Mouse (Mus musculus) intestine, embryonic 14.5 days (tissue): Measurements from ENCODE around the gene Sapcd1. TPM values are rescaled to one million over a fixed set of nuclear protein-coding genes. Genes with fewer than 3 reads are reported as not detected.
"Not testable (repeated sequence)": the region's sequence is repeated elsewhere in the genome, so short reads cannot be mapped to it uniquely, and the experiment has no call there.

Experiments
- ATAC-seq: fragments of 200-750 bp; cut with Nextera tagmentation; replicated peaks from 2 replicates; pipeline ENCODE4 v1.8.0; 2017; ENCODE audit warnings: low read depth, moderate number of reproducible peaks, moderate TSS enrichment, moderate library complexity; ENCODE audit not compliant: low FRiP score, low TSS enrichment
- DNase-seq: peaks from one replicate; pipeline ENCODE4 v3.0.0-alpha.2; 2018; ENCODE audit warnings: low spot score
- H3K27ac ChIP-seq: fragments of 300-500 bp; sonication (generic); 2 replicates; pipeline ENCODE4 v1.5.1; 2014; ENCODE audit warnings: low read depth, mild to moderate bottlenecking, control low read depth
- H3K27me3 ChIP-seq: fragments of 300-500 bp; sonication (generic); replicated peaks from 2 replicates; pipeline ENCODE4 v1.6.1; 2014; ENCODE audit warnings: low read length, control low read depth; ENCODE audit not compliant: control insufficient read depth, insufficient read depth
- H3K36me3 ChIP-seq: fragments of 300-500 bp; sonication (generic); 2 replicates; pipeline ENCODE4 v1.6.1; 2014; ENCODE audit warnings: low read length, control low read depth; ENCODE audit not compliant: control insufficient read depth, insufficient read depth
- H3K4me1 ChIP-seq: fragments of 300-500 bp; sonication (generic); replicated peaks from 2 replicates; pipeline ENCODE4 v1.6.1; 2014; ENCODE audit warnings: low read length, control low read depth, mixed read lengths; ENCODE audit not compliant: control insufficient read depth, insufficient read depth
- H3K4me2 ChIP-seq: fragments of 300-500 bp; sonication (generic); 2 replicates; pipeline ENCODE4 v1.6.1; 2014; ENCODE audit warnings: low read length
- H3K4me3 ChIP-seq: fragments of 300-500 bp; sonication (generic); 2 replicates; pipeline ENCODE4 v1.5.1; 2014; ENCODE audit warnings: low read depth, low read length, control low read depth, mixed read lengths
- H3K9ac ChIP-seq: fragments of 300-500 bp; sonication (generic); 2 replicates; pipeline ENCODE4 v1.6.1; 2014; ENCODE audit warnings: mild to moderate bottlenecking, low read length
- H3K9me3 ChIP-seq: fragments of 300-500 bp; sonication (generic); 2 replicates; pipeline ENCODE4 v1.6.1; 2016; ENCODE audit warnings: low read length, control low read depth; ENCODE audit not compliant: control insufficient read depth
- WGBS: fragments of 180-500 bp; shearing (Covaris S2); extraction: QIAGEN DNeasy Blood & Tissue Kit; methylation state at CpG from one replicate; pipeline ENCODE4 v1.1.7; 2014; 5-methylcytosine and 5-hydroxymethylcytosine counted together
- polyA plus RNA-seq: library from polyadenylated mRNA; unstranded; fragments of >200 nt; fragmentation: Nextera tagmentation; extraction: Ambion mirVana; gene quantifications from 2 replicates; pipeline ENCODE4 v1.2.1, GENCODE M21; 2014

The Sapcd1 gene
- polyA plus RNA-seq, 1 experiment from 2014 or later = 20.7 TPM

GRCm38 (mm10) chr17:35043794-35044193, 16.0 kb upstream of the Sapcd1 start:
- Histone ChIP-seq H3K4me1 (peaks cover 30% of the 10 kb centered on the region), H3K27ac (no peak overlapping the region), H3K9me3 (no peaks in the 10 kb centered on the region), H3K27me3 (no peaks in the 10 kb centered on the region), H3K36me3 (no peaks in the 10 kb centered on the region), H3K9ac (no peak overlapping the region), H3K4me3 (no peak overlapping the region), H3K4me2 (no peak overlapping the region)
- DNase-seq = no peak
- no peak for ATAC-seq
- WGBS = 83% methylated on average over 4 of the region's 4 CpGs

DNA sequence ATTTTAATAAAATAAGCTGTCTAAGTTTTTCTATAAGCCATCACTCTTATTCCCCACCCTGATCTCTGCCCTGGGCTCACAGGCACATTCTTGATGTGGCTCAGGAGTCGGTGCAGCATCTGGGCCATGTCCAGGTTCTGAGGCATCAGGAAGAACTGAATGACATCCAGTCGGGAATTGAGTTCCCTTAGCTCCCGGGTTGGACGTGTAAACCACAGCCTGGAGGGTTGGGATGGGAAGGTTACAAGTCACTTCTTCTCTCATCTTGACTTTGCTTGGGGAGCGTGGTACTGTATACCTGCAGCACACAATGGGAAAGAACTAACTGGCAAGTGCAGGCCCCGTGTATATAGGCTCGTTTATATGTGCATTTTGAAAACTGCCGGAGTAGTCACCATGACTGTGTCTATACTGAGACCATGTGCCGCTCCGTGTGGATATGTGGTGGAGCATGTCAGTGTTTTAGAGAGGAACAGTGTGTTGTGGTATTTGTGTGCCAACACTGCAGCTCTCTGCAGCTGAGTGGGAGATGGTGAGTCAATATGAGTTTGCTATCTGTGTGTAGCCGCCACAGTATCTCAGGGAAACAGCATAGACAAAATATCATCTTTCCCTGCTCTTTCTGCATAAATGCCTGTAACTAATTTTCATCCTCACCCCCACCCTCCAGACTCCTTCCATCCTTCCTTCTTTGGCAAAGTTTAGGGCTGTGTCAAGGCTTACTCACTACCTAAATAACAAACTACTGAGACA, 11.5 kb upstream of the Sapcd1 start:
- H3K4me2 ChIP-seq = no peak overlapping the region
- H3K27ac ChIP-seq = no peak overlapping the region
- H3K36me3 ChIP-seq = no peaks in the 10 kb centered on the region
- WGBS = 82% methylated on average over 11 of the region's 11 CpGs
- H3K27me3 ChIP-seq = no peaks in the 10 kb centered on the region
- no peak overlapping the region for H3K9ac ChIP-seq
- no peaks in the 10 kb centered on the region for H3K9me3 ChIP-seq
- no peak overlapping the region for H3K4me3 ChIP-seq
- H3K4me1 ChIP-seq = no peaks in the 10 kb centered on the region
- DNase-seq (no peak), ATAC-seq (no peak)

DNA sequence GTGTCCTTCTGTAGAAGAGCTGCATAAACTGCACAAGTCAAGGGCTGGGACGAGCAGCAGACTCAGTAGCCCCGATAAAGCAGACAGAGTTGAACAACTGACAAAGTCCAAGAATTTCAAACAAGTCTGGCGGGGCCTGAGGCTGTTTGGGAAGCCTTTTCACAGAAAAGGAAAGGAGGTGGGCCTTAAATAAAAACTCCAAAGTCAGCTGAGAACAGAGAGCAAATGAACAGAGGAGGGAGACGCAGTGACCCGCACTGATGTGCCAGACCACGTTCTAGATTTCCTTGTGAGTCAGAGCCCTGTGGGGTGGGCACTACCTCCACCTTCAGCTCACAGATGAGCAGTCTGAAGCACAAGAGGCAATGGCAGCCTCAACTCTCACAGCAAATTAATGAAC, 7.1 kb upstream of the Sapcd1 start:
- ATAC-seq (no peak), DNase-seq (no peak)
- Histone ChIP-seq H3K4me1 (no peaks in the 10 kb centered on the region), H3K36me3 (no peaks in the 10 kb centered on the region), H3K27me3 (no peaks in the 10 kb centered on the region), H3K9me3 (no peaks in the 10 kb centered on the region), H3K9ac (no peak overlapping the region), H3K4me2 (no peak overlapping the region), H3K27ac (no peak overlapping the region), H3K4me3 (no peak overlapping the region)
- 62% methylated on average over 6 of the region's 6 CpGs for WGBS

GRCm38 (mm10) chr17:35033703-35034102, 5.9 kb upstream of the Sapcd1 start:
- H3K4me1 ChIP-seq, H3K4me2 ChIP-seq, ATAC-seq, H3K4me3 ChIP-seq, DNase-seq, H3K27me3 ChIP-seq, H3K9me3 ChIP-seq, H3K9ac ChIP-seq, H3K36me3 ChIP-seq, H3K27ac ChIP-seq: not testable (repeated sequence)
- 79% methylated on average over 1 of the region's 1 CpGs for whole genome bisulfite sequencing

DNA sequence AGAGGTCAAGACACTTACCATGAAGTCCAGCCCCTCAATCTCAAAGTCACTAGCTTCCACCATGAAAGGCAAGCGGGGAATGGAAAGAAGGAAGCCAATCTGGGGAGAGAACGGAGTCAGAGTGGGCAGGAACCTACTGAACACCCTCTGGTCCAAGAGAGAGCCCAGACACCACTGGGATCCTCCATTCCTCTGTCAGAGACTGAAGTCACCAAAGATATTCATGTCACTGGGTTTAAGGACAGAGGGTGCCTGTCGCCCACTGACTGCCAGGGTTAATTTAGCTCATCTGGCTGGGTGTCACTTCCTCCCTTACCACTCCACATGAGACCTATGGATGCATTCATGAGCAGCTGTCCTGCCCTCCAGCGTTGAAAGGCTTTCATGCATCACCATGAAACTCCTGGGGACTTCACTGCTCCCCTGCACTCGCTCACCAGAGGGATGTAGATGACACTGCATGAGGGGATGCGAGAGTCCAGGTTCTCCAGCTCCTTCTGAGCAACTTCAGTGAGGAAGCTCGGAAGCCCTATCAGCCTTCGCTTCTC, 4.6 kb upstream of the Sapcd1 start:
- H3K4me3 ChIP-seq = no peak overlapping the region
- no peaks in the 10 kb centered on the region for H3K36me3 ChIP-seq
- peaks cover 7% of the 10 kb centered on the region; the same call in 1 of the 2 replicates for H3K4me1 ChIP-seq
- H3K9ac ChIP-seq = no peak overlapping the region
- H3K4me2 ChIP-seq = no peak overlapping the region
- WGBS = 67% methylated on average over 8 of the region's 8 CpGs
- no peaks in the 10 kb centered on the region for H3K27me3 ChIP-seq
- no peak for DNase-seq
- no peak for ATAC-seq
- H3K9me3 ChIP-seq = no peaks in the 10 kb centered on the region
- no peak overlapping the region for H3K27ac ChIP-seq

DNA sequence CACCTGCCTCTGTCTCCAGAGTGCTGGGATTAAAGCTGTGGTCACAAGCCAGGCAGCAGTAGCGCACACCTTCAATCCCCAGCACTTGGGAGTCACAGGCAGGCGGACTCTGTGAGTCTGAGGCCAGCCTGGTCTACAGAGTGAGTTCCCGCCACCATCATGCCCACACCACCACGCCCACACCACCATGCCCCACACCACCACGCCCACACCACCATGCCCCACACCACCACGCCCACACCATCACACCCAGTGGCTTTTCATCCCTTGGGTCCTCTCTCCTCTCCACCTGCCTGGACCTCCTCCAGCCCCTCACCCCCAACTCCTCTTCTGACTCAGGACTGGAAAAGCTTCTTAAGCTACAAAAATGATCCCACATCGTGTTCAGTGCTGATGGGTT, 4.1 kb upstream of the Sapcd1 start:
- no peak for DNase-seq
- H3K4me2 ChIP-seq = no peak overlapping the region
- no peak overlapping the region for H3K4me3 ChIP-seq
- no peak overlapping the region for H3K9ac ChIP-seq
- 90% methylated on average over 7 of the region's 7 CpGs for WGBS
- no peaks in the 10 kb centered on the region for H3K36me3 ChIP-seq
- H3K27me3 ChIP-seq = no peaks in the 10 kb centered on the region
- H3K9me3 ChIP-seq = no peaks in the 10 kb centered on the region
- peaks cover 11% of the 10 kb centered on the region; the same call in 1 of the 2 replicates for H3K4me1 ChIP-seq
- H3K27ac ChIP-seq = no peak overlapping the region
- ATAC-seq = no peak

DNA sequence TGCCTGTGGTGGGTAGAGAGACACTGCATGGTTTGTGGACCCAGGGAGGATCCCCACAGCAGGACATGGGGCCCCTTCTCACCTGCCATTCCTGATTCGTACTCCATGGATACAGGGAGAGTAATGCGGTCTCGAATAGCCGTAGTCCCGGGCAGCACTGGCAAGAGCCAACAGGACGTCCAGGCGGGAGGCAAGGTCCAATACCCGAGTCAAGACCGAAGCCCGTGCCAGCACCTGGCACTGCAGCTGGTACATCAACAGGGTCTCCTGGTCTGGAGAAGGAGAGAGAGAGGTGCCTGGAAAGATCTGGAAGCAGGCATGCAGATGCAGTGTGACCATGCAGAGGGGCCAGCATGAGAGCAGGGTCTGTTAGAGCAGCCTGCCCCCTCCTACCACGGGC, 3.5 kb upstream of the Sapcd1 start:
- Histone ChIP-seq H3K27me3 (no peaks in the 10 kb centered on the region), H3K4me1 (peaks cover 11% of the 10 kb centered on the region; the same call in 1 of the 2 replicates), H3K27ac (no peak overlapping the region), H3K4me3 (no peak overlapping the region), H3K9me3 (no peaks in the 10 kb centered on the region), H3K36me3 (no peaks in the 10 kb centered on the region), H3K9ac (no peak overlapping the region), H3K4me2 (no peak overlapping the region)
- ATAC-seq (no peak), DNase-seq (no peak)
- 91% methylated on average over 11 of the region's 11 CpGs for WGBS

DNA sequence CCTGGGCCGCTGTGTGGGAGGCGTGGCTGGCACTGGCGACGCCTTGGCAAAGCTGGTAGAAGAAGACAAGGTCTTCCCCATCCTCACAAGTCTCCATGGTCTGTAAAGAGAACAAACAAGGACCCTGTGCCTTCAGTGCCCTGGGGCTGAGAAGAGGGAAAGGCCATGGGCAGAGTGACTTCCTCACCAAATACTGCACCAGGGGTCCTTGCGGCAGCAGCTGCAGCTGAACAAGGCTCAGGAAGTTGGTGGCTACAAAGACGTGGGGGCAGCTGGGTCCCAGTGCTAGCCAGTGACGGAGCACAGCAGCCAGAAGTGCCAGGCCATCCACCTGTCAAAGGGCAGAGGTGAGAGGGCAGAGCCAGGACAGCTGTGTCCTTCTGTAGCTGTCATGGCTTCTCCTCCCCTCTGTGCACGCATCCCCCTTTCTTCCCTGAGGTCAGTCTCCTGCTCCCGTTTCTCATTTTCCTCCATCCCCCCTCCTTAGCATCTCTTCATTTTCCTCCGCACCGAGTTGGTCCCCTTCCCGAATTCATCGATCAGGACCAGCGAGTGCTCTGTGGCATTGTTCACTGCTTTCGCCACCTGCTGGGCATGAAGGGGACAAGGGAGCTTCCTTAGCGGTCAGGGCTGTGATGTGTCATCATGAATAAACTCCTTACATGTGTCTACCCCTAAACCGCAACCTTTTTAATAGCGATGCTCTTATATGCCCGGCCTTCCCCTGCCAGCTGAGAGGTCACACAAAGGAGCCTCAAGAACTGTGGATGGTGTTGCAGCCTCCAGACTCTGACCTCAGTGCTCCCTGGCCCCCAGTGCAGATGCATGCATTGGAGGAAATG, 2.1 kb upstream of the Sapcd1 start:
- Histone ChIP-seq H3K27me3 (no peaks in the 10 kb centered on the region), H3K27ac (no peak overlapping the region), H3K4me2 (no peak overlapping the region), H3K4me3 (no peak overlapping the region), H3K36me3 (no peaks in the 10 kb centered on the region), H3K4me1 (peaks cover 11% of the 10 kb centered on the region; the same call in 1 of the 2 replicates), H3K9ac (no peak overlapping the region), H3K9me3 (no peaks in the 10 kb centered on the region)
- ATAC-seq = no peak
- 38% methylated on average over 19 of the region's 19 CpGs for WGBS
- DNase-seq = no peak
